Mouse (Mus musculus) heart, adult 2 months (tissue): ENCODE measurements around the gene Lmntd1.

Experiments used
- CTCF ChIP-seq: fragments of 200-600 bp; IDR thresholded peaks from 2 replicates; pipeline ENCODE4 v1.8.1; 2022; ENCODE audit warnings: antibody characterized with exemption, mild to moderate bottlenecking, moderate library complexity
- EP300 ChIP-seq: fragments of 200-500 bp; IDR thresholded peaks from 2 replicates; pipeline ENCODE4 v1.6.1; 2011; ENCODE audit warnings: low read depth, low read length, control low read depth; ENCODE audit not compliant: insufficient read depth
- POLR2A ChIP-seq: fragments of 200-500 bp; IDR thresholded peaks from 2 replicates; pipeline ENCODE4 v1.6.1; 2011; ENCODE audit warnings: mild to moderate bottlenecking, low read depth, low read length, control low read depth; ENCODE audit not compliant: insufficient read depth

DNA sequence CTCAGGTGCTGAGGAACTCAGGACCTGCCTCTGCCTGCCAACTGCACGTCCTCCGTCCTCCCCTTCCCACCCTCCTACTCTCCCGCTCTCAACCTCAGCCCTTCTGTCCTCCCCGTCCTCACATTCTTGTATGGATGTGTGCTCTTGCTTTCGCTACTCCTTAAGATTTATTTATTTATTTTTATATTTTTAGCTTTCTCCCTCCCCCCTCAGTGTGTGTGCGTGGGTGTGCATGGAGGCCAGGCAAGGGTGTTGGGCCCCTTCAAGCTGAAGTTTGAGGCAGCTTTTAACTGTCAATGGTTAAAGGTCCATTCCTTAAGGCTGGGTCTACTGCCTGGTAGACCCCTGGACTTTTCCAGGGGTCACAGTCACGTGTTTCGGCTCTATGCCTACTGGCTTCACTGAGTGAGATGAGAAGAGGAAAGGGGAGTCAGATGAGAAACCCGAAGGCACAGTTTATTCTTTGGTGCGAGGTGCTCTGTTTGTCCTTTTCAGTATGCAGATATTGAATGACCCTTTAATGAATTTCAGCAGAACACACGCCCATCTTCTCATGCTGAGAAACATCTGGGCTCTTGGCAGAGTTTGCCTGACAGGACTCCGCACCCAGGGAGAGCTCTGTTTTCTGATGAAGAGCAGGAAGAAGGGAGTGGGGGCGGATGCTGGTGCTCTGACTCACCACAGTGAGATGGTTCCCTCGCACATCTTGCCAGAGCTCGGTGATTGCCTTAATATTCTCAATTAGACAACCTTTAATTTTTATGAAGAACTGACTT, 163.3 kb downstream of the Lmntd1 start:
- TF ChIP-seq CTCF (no peak), EP300 (0 out of 2 replicates have a peak, but pooled peaks have one; percentile 21), POLR2A (no peak)
